Mouse (Mus musculus): ENCODE data around the gene Olfr1034. TPM values are rescaled to one million over a fixed set of nuclear protein-coding genes. Genes with fewer than 3 reads are reported as not detected.
"Not testable (repeated sequence)": the region's sequence is repeated elsewhere in the genome, so short reads cannot be mapped to it uniquely, and the experiment has no call there.

Olfr1034 gene
- polyA plus RNA-seq, 1 experiment = not detected

- no peaks in the 10 kb centered on the region for H3K36me3 ChIP-seq (ENCODE audit: control insufficient read depth, insufficient read depth)
- H3K4me2 ChIP-seq (ENCODE audit: low read depth) = no peak overlapping the region
- no peak for TF ChIP-seq TCF3 (IDR thresholded peaks at IDR 0.05; ENCODE audit: insufficient read length, low read depth)
- TF ChIP-seq MYOG (IDR thresholded peaks at IDR 0.05; ENCODE audit: control insufficient read depth in 1 of 3, insufficient read depth in 1 of 3, insufficient read length in 2 of 3, low read depth in 2 of 3) = no peak
- TF ChIP-seq POLR2AphosphoS2 (IDR thresholded peaks at IDR 0.05; ENCODE audit: insufficient read length, low read depth) = no peak
- no peak for TF ChIP-seq E2F4 (IDR thresholded peaks at IDR 0.05; ENCODE audit: insufficient read depth)
- no peak for TF ChIP-seq POLR2A (IDR thresholded peaks at IDR 0.05; ENCODE audit: insufficient read length, low read depth)
- TF ChIP-seq MAX (IDR thresholded peaks at IDR 0.05; ENCODE audit: low read depth) = no peak
- TF ChIP-seq CEBPB (IDR thresholded peaks at IDR 0.05; ENCODE audit: insufficient read depth, poor library complexity, severe bottlenecking) = no peak
- TF ChIP-seq MYOD1 (IDR thresholded peaks at IDR 0.05; ENCODE audit: control insufficient read depth in 1 of 3, insufficient read length in 2 of 3, low read depth in 2 of 3) = no peak
- TF ChIP-seq TCF12 (IDR thresholded peaks at IDR 0.05; ENCODE audit: insufficient read depth, poor library complexity, severe bottlenecking) = no peak
- TF ChIP-seq REST (IDR thresholded peaks at IDR 0.05; ENCODE audit: insufficient read depth, insufficient read length) = no peak
- no peak for TF ChIP-seq USF1 (IDR thresholded peaks at IDR 0.05; ENCODE audit: low read depth)
- TF ChIP-seq SRF (IDR thresholded peaks at IDR 0.05; ENCODE audit: control insufficient read depth, insufficient read length, low read depth) = no peak
- no peaks in the 10 kb centered on the region for H3K79me2 ChIP-seq (ENCODE audit: control insufficient read depth, insufficient read depth)
- no peak overlapping the region for H3ac ChIP-seq (ENCODE audit: control insufficient read depth, insufficient read length)
- no peak overlapping the region for H3K4me3 ChIP-seq
- H3K27me3 ChIP-seq (ENCODE audit: control insufficient read depth, insufficient read depth, insufficient read length) = no peaks in the 10 kb centered on the region
Measured at GRCm38 (mm10) chr2:86070189-86070588, 24.5 kb downstream of the Olfr1034 start.

DNA sequence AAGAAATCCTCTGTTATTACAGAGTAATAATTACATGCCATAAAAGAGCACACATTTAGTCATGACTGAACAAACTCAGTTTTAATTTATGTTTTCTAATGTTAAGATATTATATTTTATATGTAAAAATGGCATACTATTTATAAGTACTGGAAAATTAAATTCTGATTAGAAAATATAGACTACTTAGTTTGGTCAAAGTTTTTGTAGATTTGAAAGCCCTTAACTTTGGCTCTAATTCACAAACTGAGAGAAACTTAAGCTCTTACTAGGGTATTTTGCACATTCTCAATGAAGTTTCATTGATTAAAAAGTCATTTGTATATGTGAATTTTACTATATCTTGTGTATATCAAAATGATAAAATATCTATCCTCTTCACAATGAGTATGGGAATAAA lies 28.0 kb downstream of the Olfr1034 start, which contains the start of gene Olfr1036:
Gene Olfr1036 (plus strand): TSS at position 301 of the 400 bp plus-strand sequence.
- H3K79me2 ChIP-seq (ENCODE audit: control insufficient read depth, insufficient read depth); H3ac ChIP-seq (ENCODE audit: control insufficient read depth, insufficient read length); H3K36me3 ChIP-seq (ENCODE audit: control insufficient read depth, insufficient read depth); H3K4me2 ChIP-seq (ENCODE audit: low read depth); H3K27me3 ChIP-seq (ENCODE audit: control insufficient read depth, insufficient read depth, insufficient read length); H3K4me3 ChIP-seq: not testable (repeated sequence)

DNA sequence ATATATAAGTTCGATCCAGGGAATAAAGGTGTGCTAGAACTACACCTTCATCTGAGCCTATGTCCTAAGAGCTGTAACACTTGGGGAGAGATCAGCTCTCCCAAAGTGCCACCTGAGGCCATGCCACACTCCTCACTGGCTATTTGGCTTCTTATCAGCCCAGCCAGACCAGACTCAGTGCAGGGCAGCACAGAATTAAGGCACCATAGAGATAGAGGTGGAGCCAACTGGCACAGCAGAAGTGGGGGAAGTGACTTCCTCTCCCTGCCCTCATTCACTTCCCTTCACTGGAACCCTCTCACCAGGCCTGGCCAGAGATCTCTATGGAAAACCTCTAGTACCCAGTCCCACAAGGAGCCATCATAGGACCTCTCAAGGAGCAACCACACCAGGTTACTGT lies 34.8 kb downstream of the Olfr1034 start:
- H3K79me2 ChIP-seq (ENCODE audit: control insufficient read depth, insufficient read depth); H3K27me3 ChIP-seq (ENCODE audit: control insufficient read depth, insufficient read depth, insufficient read length); H3ac ChIP-seq (ENCODE audit: control insufficient read depth, insufficient read length); H3K36me3 ChIP-seq (ENCODE audit: control insufficient read depth, insufficient read depth); H3K4me3 ChIP-seq; H3K4me2 ChIP-seq (ENCODE audit: low read depth): not testable (repeated sequence)

- Histone ChIP-seq H3K4me3 (no peak within 1 kb of the TSS), H3K4me2 (ENCODE audit: low read depth) (no peak within 1 kb of the TSS), H3K36me3 (ENCODE audit: control insufficient read depth, insufficient read depth) (no peaks in the 10 kb centered on the region), H3K27me3 (ENCODE audit: control insufficient read depth, insufficient read depth, insufficient read length) (no peaks in the 10 kb centered on the region), H3ac (ENCODE audit: control insufficient read depth, insufficient read length) (no peak within 1 kb of the TSS), H3K79me2 (ENCODE audit: control insufficient read depth, insufficient read depth) (no peaks in the 10 kb centered on the region)
- TF ChIP-seq USF1 (IDR thresholded peaks at IDR 0.05; ENCODE audit: low read depth) = no peak
- TF ChIP-seq TCF3 (IDR thresholded peaks at IDR 0.05; ENCODE audit: insufficient read length, low read depth) = no peak
- TF ChIP-seq CEBPB (IDR thresholded peaks at IDR 0.05; ENCODE audit: insufficient read depth, poor library complexity, severe bottlenecking) = no peak
- no peak for TF ChIP-seq SRF (IDR thresholded peaks at IDR 0.05; ENCODE audit: control insufficient read depth, insufficient read length, low read depth)
- no peak for TF ChIP-seq E2F4 (IDR thresholded peaks at IDR 0.05; ENCODE audit: insufficient read depth)
- no peak for TF ChIP-seq TCF12 (IDR thresholded peaks at IDR 0.05; ENCODE audit: insufficient read depth, poor library complexity, severe bottlenecking)
- no peak for TF ChIP-seq MYOD1 (IDR thresholded peaks at IDR 0.05; ENCODE audit: control insufficient read depth in 1 of 3, insufficient read length in 2 of 3, low read depth in 2 of 3)
- no peak for TF ChIP-seq MAX (IDR thresholded peaks at IDR 0.05; ENCODE audit: low read depth)
- no peak for TF ChIP-seq POLR2AphosphoS2 (IDR thresholded peaks at IDR 0.05; ENCODE audit: insufficient read length, low read depth)
- no peak for TF ChIP-seq REST (IDR thresholded peaks at IDR 0.05; ENCODE audit: insufficient read depth, insufficient read length)
- no peak for TF ChIP-seq POLR2A (IDR thresholded peaks at IDR 0.05; ENCODE audit: insufficient read length, low read depth)
Measured at GRCm38 (mm10) chr2:86087285-86087684, 41.6 kb downstream of the Olfr1034 start, which contains the start of gene Olfr1037. Olfr1037 (minus strand) TSS chr2:86087385.

Other genes with a start within 250 kb of the Olfr1034 start
- gene Olfr1016, start 243.3 kb upstream of the Olfr1034 start, polyA plus RNA-seq (2012; fragmentation: generic; extraction: Trizol) = not detected
- not detected for gene Olfr1018, start 227.4 kb upstream of the Olfr1034 start, polyA plus RNA-seq (2012; fragmentation: generic; extraction: Trizol)
- gene Olfr1019, start 200.4 kb upstream of the Olfr1034 start, polyA plus RNA-seq (2012; fragmentation: generic; extraction: Trizol) = not detected
- not detected for gene Olfr1020, start 198.8 kb upstream of the Olfr1034 start, polyA plus RNA-seq (2012; fragmentation: generic; extraction: Trizol)
- gene Olfr1022, start 177.3 kb upstream of the Olfr1034 start, polyA plus RNA-seq (2012; fragmentation: generic; extraction: Trizol) = not detected
- not detected for gene Olfr1023, start 160.2 kb upstream of the Olfr1034 start, polyA plus RNA-seq (2012; fragmentation: generic; extraction: Trizol)
- not detected for gene Olfr1024, start 140.8 kb upstream of the Olfr1034 start, polyA plus RNA-seq (2012; fragmentation: generic; extraction: Trizol)
- not detected for gene Olfr1025-ps1, start 130.7 kb upstream of the Olfr1034 start, polyA plus RNA-seq (2012; fragmentation: generic; extraction: Trizol)
- gene Olfr1026, start 124.3 kb upstream of the Olfr1034 start, polyA plus RNA-seq (2012; fragmentation: generic; extraction: Trizol) = not detected
- gene Olfr1028, start 95.4 kb upstream of the Olfr1034 start, polyA plus RNA-seq (2012; fragmentation: generic; extraction: Trizol) = not detected
- gene Olfr1029, start 72.0 kb upstream of the Olfr1034 start, polyA plus RNA-seq (2012; fragmentation: generic; extraction: Trizol) = not detected
- gene Olfr1030, start 66.6 kb upstream of the Olfr1034 start, polyA plus RNA-seq (2012; fragmentation: generic; extraction: Trizol) = not detected
- not detected for gene Olfr1031, start 55.6 kb upstream of the Olfr1034 start, polyA plus RNA-seq (2012; fragmentation: generic; extraction: Trizol)
- gene Olfr1032, start 40.3 kb upstream of the Olfr1034 start, polyA plus RNA-seq (2012; fragmentation: generic; extraction: Trizol) = not detected
- gene Olfr1033, start 25.2 kb upstream of the Olfr1034 start, polyA plus RNA-seq (2012; fragmentation: generic; extraction: Trizol) = not detected
- not detected for gene Olfr1036, start 28.1 kb downstream of the Olfr1034 start, polyA plus RNA-seq (2012; fragmentation: generic; extraction: Trizol)
- gene Olfr1037, start 41.5 kb downstream of the Olfr1034 start, polyA plus RNA-seq (2012; fragmentation: generic; extraction: Trizol) = not detected
- gene Olfr1039, start 90.1 kb downstream of the Olfr1034 start, polyA plus RNA-seq (2012; fragmentation: generic; extraction: Trizol) = not detected
- gene Olfr1040, start 100.9 kb downstream of the Olfr1034 start, polyA plus RNA-seq (2012; fragmentation: generic; extraction: Trizol) = not detected
- gene Olfr1042, start 116.0 kb downstream of the Olfr1034 start, polyA plus RNA-seq (2012; fragmentation: generic; extraction: Trizol) = not detected
- gene Olfr1043, start 121.7 kb downstream of the Olfr1034 start, polyA plus RNA-seq (2012; fragmentation: generic; extraction: Trizol) = not detected
- gene Olfr1044, start 132.0 kb downstream of the Olfr1034 start, polyA plus RNA-seq (2012; fragmentation: generic; extraction: Trizol) = not detected
- gene Olfr52, start 139.8 kb downstream of the Olfr1034 start, polyA plus RNA-seq (2012; fragmentation: generic; extraction: Trizol) = not detected
- gene Olfr1045, start 157.1 kb downstream of the Olfr1034 start, polyA plus RNA-seq (2012; fragmentation: generic; extraction: Trizol) = not detected
- not detected for gene Olfr1046, start 173.5 kb downstream of the Olfr1034 start, polyA plus RNA-seq (2012; fragmentation: generic; extraction: Trizol)
- not detected for gene Olfr1047, start 185.5 kb downstream of the Olfr1034 start, polyA plus RNA-seq (2012; fragmentation: generic; extraction: Trizol)
- not detected for gene Olfr1048, start 194.4 kb downstream of the Olfr1034 start, polyA plus RNA-seq (2012; fragmentation: generic; extraction: Trizol)
- gene Olfr1049, start 212.5 kb downstream of the Olfr1034 start, polyA plus RNA-seq (2012; fragmentation: generic; extraction: Trizol) = not detected
- gene Olfr1051, start 233.2 kb downstream of the Olfr1034 start, polyA plus RNA-seq (2012; fragmentation: generic; extraction: Trizol) = not detected
- gene Olfr1052, start 246.6 kb downstream of the Olfr1034 start, polyA plus RNA-seq (2012; fragmentation: generic; extraction: Trizol) = not detected

Data from myocyte (in vitro differentiated cells).